Mouse (Mus musculus) lung, adult 18-20 months (tissue): ENCODE results near the gene Pus1.
"Not testable (repeated sequence)": the region's sequence is repeated elsewhere in the genome, so short reads cannot be mapped to it uniquely, and the experiment has no call there.

Source experiments
- DNase-seq, 2 experiments: peaks; one replicate each; pipeline ENCODE4 v3.0.0; 2022; ENCODE audit warnings: mixed read lengths in 2 of 2

Pus1 gene

DNA sequence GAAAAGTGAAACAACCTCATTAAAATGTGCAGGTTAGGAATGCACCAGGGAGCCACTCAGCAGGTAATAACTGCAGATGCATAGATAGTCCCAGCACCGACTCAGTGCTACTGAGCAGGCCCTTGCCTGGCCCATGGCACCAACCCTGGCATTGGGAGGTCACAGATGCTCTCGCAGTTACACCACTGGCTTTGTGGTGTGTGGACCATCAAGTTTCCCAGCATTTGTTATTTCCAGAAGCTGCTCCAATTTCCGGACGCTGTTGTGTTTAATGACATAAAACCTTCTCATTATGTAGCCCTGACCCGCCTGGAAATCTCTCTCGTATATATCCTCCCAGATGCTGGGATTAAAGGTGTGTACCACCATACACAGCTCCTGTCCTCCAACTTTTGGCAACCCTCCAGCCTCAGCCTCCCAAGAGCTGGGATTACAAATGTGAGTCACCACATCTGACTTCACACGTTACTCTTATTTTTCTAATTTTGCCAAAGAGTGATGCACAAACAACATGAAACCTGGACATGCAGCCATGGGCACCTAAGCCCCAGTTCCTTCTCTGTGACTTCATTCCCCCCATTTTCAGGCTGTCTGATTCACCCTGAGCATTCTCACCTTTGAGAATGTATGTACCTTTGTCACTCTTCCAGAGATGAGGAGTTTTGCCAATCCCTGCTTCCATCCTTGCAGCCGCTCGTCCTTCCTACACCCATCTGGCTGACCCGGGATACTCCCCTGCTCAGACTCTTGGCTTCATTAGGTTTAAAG, 486 bp upstream of the Pus1 start:
- peak in 1 of 2 experiments; percentile 18 for DNase-seq

DNA sequence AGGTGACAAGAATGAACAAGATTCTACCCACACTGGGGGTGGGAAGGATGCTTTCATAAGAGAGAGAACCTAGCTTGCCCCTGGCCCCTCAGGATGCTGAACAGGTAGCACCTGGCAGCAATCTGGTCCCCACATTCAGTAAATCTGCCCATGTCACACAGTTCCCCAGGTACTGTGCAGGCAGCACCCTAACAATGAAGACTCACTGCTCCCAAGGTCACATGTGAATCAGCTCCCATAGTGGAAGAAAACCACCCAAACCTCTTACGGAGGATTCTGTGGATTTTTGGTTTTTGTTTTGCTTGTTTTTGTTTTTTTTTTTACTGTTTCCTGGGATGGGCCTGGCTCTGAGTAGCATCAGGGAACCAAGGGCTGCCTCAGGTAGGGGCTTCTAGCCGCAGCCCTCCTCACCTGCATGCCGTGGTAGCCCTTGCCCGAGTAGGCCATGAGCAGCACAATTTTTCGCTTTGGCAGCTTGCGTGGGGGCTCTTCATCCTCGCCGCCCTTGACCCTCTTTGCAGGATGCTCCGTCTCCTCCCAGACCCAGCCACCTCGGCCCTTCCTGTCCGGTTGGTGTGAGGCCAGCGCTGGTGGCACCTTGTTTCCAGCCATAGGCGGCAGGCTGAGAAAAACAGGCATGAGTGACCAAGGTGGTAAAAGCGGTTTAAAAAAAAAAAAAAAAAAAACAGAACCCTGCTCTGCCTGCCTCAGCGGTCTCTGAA, 1.0 kb downstream of the Pus1 start:
- DNase-seq = no peak

DNA sequence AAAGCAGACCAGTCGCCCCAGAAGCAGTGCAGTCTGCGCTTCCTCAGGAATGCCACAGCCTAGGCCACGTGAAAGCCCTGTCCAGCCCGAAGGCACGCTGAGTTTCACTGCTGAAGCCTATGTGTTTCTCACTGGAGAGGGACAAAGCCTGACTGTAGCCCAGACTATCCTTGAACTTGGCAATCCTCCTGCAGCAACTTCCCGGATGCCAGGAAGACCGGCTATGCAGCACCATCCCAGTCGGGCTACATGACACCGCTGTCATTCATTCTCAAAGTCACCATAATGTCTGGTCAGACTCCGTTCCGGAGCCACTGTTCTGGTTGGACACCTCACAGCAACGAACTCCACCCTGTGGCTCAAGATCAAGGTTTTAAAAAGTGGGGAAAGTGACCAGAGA, 2.2 kb downstream of the Pus1 start:
- DNase-seq = no peak

DNA sequence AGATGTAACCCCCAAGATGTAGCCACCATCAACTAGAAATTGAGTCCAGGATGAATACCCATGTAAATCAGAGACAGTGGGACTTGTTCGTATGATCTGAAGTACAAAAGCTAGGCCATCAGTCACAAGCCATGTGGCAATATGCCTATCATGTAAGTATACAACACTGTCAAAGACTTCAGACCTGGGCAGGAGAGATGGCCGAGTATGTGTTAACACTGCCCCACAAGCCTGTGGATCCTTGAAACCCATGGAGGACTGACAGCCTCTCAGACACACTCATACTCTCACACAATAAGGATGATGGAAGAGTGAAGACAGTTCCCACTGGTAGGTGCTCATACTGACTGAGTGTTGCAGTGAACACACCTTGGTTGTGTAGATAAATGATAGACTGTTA, 4.3 kb downstream of the Pus1 start:
- DNase-seq = no peak

DNA sequence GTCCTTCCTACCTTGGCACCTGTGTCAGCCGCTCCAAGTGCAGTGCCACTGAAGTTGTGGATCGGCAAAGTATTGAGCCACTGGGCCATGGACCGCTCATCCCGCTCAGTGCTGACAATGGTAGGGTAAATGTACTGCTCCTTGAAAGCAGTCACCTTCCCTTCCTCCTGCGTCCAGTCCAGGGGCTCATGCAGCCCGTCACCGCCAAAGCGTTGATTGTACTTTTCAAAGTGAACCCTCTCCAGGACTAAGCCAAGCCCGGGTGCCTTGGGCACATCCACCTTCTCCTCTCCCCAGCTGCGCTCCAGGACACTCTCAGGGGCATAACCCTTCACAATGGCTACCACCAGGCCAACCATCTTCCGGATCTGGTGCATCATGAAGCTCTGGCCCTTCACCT, 5.9 kb downstream of the Pus1 start:
- DNase-seq = no peak

DNA sequence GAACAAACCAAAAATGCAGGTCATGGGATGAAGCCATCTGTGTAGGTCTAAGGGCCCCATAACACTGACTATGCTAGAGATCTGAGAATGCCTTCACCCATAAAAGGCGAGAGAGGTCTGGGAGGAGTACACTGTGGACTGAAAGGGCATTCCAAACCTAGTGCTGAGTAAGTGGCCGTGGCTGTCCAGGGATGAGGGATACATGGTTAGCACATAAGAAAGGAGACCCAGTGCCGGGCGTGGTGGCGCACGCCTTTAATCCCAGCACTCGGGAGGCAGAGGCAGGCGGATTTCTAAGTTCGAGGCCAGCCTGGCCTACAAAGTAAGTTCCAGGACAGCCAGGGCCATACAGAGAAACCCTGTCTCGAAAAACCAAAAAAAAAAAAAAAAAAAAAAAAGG, 7.5 kb downstream of the Pus1 start:
- DNase-seq = not testable (repeated sequence)

DNA sequence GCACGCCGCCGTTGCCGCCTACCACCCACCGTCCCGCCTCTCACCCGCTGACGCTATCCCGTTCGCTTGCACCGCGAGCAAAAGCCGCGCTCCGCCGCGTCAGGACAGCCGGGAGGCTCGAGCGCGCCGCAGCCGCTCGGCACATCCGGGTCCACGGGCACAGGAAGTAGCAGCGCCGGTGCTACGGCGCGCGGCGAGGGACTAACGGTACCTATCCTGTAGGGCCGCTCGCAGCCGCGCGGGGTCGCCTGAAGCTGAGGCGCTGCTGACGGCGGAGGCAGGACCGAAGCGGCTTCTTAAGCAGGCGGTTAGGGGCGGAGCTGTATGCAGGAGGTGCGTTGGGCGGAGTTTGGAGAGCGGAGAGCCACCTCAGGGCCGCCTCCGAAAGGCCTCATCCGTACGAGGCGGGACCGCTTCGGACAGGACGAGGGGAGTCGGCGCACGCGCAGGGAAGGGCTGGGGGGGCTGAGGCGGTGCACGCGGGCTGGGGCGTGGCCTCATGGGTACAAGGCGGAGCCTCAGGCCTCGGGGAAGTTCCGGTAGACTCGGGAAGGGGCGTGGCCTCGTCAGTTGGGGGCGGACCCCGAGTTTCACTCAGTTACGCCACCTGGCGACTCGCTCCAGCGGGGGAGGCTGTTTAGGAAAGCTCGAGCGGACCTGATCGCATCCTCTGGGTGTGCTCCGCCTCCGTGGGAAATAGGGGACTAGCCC, 9.9 kb downstream of the Pus1 start, which contains the start of gene Ep400:
Gene Ep400, minus strand, starts transcription at position 270 of the 711 bp plus-strand sequence.
- peak; percentile 100 for DNase-seq

DNA sequence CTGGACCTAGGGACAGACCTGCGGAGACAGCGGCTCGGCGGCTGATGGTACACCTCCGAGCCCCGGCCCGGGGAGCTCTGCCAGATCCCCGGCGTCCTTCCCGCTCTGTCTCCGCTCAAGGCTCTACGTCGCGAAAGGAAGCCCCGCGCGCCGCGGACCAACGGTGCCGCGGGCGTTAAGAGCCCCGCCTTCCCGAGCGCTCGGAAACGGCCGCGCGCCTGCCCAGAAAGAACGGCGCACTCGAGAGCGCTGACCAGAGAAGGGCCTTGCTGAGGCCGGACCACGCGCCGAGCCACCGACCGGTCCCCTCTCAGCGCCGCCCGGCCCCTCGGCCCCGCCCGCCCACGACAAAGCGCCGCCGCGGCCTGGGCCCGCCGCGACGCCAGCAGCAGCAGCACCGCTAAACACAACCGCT, 10.4 kb downstream of the Pus1 start:
- DNase-seq = no peak

DNA sequence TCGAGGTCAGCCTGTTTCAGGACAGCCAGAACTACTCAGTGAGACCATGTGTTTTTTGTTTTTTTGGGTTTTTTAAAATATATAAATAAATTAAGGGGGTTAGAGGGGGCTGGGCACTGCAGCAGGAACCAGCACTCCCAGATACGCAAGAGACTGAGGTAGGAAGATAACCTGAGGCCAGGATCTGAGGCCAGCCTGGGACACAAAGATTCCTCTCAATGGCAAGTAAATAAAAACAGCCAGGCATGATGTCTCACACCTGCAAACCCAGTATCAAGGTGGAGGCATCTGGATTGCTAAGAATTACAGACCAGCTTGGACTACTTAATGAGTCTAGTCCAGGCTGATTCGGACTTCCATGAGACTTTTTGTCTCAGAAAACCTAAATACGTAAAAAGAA, 11.2 kb downstream of the Pus1 start:
- DNase-seq = no peak

DNA sequence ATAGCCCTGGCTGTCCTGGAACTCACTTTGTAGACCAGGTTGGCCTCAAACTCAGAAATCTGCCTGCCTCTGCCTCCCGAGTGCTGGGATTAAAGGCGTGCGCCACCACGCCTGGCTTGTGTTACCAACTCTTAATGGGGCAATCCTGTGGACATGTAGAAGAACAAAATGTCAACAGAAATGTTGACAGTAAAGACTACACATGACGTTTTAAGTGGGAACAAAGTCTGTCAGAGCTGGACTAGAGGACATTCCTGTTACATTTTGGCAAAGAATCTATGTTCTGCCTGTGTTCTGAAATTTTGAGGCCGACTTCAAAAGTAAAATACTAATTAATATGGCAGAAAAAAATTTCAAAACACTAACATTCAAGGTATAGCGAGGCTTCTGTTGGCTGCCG, 16.6 kb downstream of the Pus1 start:
- DNase-seq = no peak

DNA sequence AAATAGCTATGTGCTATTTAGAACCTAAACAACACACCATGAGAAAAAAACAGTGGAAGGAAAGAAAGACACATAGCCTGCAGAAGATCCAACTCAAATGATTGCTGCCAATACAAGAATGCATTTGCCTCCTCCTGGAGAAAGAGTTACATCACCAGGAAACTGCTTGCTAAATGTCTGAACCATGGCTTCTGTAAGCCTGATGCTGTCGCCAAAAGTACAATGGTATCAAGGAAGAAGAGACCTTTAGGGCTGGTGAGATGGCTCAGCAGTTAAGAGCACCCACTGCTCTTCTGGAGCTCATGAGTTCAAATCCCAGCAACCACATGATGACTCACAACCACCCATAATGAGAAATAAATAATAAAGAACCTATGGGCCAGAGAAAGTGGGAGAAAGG, 35.4 kb downstream of the Pus1 start:
- DNase-seq = no peak

DNA sequence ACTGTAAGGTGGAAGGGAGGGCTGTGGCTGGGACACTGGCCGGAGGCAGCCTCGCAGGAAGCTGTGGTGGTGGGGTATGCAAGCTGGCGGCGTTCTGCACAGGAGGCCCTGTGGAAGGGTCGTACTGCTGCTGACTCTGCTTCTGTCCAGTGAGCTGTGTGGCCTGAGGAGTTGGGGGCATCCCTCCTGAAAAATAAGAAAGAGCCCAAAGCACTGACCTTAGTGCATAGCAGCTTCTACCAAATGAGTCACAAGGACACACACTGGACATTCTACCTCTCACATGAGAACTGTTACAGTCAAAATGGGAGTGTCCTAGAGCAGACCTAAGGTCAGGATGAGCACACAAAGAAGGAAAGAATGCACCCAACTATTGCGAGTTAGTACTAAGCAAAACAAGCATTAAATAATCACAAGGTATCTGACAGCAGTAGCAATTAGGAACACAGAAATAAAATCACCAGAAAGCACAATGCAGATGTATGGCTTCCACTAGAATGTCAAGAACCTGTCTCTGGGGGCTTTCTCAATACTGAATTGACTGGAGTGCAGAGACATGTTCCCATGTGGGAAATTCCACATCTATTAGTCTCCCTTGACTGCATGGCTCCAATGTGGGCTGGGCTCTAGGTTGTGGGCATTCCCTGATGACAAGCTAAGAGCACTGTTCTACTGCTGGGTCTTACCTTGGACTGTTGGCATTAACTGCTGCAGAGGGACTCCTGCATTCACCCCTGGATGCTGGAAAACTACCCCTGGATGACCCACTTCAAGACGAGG, 40.8 kb downstream of the Pus1 start:
- no peak for DNase-seq

DNA sequence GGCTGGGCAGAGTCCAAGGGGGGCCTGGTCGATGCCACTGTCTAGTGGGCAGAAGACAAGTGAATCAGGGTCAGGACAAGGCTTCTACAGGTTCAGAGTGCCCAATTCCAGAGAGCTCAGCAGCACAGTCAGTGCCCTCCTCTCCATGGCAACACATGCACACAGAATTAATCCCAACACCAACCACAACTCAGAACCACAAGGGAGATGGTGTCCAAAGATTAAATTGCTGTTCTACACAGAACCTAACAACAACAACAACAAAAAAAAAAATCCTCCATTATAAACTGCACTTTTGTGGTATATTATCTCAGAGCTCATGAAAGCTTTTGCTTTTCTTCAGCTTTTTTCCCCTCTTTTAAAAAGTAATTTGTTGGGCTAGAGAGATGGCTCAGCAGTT, 44.9 kb downstream of the Pus1 start:
- DNase-seq = no peak

DNA sequence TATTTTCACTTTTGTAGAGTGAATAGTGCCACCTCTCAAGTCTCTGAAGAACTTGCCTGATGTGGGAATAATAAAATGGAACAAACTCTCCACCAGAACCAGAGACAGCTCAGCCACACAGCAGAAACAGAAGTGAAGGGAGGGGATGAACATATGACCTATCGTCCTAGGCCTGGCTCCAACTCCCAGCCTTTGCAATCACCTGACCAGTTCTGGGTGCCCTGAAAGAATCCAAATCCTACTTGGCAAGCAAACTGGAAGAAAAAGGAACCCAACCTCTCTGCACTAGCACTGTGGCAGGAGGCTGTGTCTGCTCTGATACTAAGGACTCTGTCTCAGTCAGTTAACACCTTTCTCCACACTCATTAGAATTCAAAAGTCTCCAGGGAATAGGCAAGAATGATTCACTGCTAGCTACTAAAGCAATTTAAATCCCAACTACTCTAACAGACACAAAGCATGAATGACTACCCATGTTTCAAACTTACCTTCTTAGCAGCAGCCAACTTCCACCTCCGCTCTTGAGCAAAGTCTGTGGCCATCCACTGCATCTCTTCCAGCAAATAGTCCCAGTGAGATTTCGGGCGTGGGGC, 47.1 kb downstream of the Pus1 start:
- no peak for DNase-seq

DNA sequence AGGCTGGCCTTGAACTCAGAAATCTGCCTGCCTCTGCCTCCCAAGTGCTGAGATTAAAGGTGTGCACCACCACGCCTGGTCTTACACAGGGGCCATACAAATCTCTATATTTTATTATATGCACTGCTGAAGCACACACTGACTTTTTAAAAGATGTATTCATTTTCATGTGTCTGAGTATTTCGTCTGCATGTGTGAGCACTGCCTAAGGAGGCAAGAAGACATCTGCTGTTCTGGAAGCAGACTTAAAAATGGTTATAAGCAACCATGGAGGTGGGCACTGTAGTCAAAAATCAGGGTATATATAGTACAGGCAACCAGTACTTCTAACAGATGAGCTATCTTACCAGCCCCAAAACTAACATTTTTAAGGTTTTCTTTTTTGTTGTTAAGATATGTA, 49.2 kb downstream of the Pus1 start:
- DNase-seq = no peak

DNA sequence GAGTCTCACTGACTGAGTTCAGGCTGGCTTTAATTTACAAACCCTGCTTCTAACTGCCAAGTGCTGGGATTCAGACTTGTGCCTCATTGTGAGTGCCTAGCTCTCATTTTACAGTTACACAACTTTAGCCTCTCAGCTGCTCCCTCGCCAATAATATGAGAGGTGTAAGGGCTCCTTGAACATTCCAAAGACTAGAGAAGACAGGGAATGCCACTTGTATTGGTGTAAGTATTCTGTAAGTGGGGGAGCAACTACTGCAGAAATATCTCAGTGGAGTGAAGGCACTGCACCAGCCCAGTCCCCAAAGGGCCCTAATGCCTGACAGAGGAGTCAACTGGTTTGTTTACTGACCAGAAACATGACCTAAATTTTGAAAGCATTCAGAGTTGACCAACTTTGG, 52.6 kb downstream of the Pus1 start:
- peak; percentile 35 to 67 for DNase-seq
